Mouse (Mus musculus) frontal cortex, adult 2 months (tissue): ENCODE results near the gene Tmed10. TPM values are rescaled to one million over a fixed set of nuclear protein-coding genes. Genes with fewer than 3 reads are reported as not detected.
A peak's percentile ranks its signal among the peaks of the same experiment; 100 is the strongest.

Experiments used
- DNase-seq, 2 experiments: peaks; one replicate each; pipeline ENCODE4 v3.0.0; 2022; ENCODE audit warnings: low spot score in 1 of 2; ENCODE audit errors: extremely low spot score in 1 of 2
- polyA plus RNA-seq: library from polyadenylated mRNA; depleted of rRNA; stranded (reverse); fragments of >200 nt; gene quantifications from 2 replicates; pipeline ENCODE4 v1.2.3, GENCODE M21; 2012; rRNA removed

The Tmed10 gene
- polyA plus RNA-seq, 1 experiment, result 136 TPM

- DNase-seq, result no peak
Measured at GRCm38 (mm10) chr12:85338815-85339214, 35.8 kb downstream of the Tmed10 start.

- no peak for DNase-seq
Measured at GRCm38 (mm10) chr12:85337567-85338311, 36.9 kb downstream of the Tmed10 start.

GRCm38 (mm10) chr12:85330153-85330552 is 44.5 kb downstream of the Tmed10 start:
- DNase-seq, result no peak

GRCm38 (mm10) chr12:85308651-85309050 is 66.0 kb downstream of the Tmed10 start:
- DNase-seq, result no peak

- peak; percentile 69 to 94 for DNase-seq
Measured at GRCm38 (mm10) chr12:85305247-85305892, 69.3 kb downstream of the Tmed10 start.

- DNase-seq, result no peak
Measured at GRCm38 (mm10) chr12:85304725-85305124, 69.9 kb downstream of the Tmed10 start.

- DNase-seq, result no peak
Measured at GRCm38 (mm10) chr12:85303256-85303655, 71.4 kb downstream of the Tmed10 start.

GRCm38 (mm10) chr12:85298835-85299180 is 75.8 kb downstream of the Tmed10 start:
- no peak for DNase-seq

- DNase-seq, result no peak
Measured at GRCm38 (mm10) chr12:85298127-85298834, 76.4 kb downstream of the Tmed10 start.

GRCm38 (mm10) chr12:85297345-85297997 is 77.2 kb downstream of the Tmed10 start:
- no peak for DNase-seq

- DNase-seq, result no peak
Measured at GRCm38 (mm10) chr12:85296915-85297314, 77.7 kb downstream of the Tmed10 start.

- DNase-seq, result no peak
Measured at GRCm38 (mm10) chr12:85295506-85295905, 79.1 kb downstream of the Tmed10 start.

GRCm38 (mm10) chr12:85292906-85293305 is 81.7 kb downstream of the Tmed10 start:
- DNase-seq, result no peak

- DNase-seq, result no peak
Measured at GRCm38 (mm10) chr12:85292288-85292687, 82.4 kb downstream of the Tmed10 start.

- DNase-seq, result no peak
Measured at GRCm38 (mm10) chr12:85291541-85291940, 83.1 kb downstream of the Tmed10 start.

GRCm38 (mm10) chr12:85290633-85291032 is 84.0 kb downstream of the Tmed10 start:
- no peak for DNase-seq

Other genes starting within 250 kb of the Tmed10 start
- gene Rps6kl1, start 223.6 kb downstream of the Tmed10 start, polyA plus RNA-seq, result 35.6 and 40.1 TPM in 2 replicates
- gene Pgf, start 197.1 kb downstream of the Tmed10 start, polyA plus RNA-seq, result 3.6 and 4.0 TPM in 2 replicates
- gene Eif2b2, start 155.4 kb downstream of the Tmed10 start, polyA plus RNA-seq, result 87.8 and 91.3 TPM in 2 replicates
- 13.5 and 14.5 TPM in 2 replicates for gene Mlh3, start 104.2 kb downstream of the Tmed10 start, polyA plus RNA-seq
- gene Acyp1, start 86.4 kb downstream of the Tmed10 start, polyA plus RNA-seq, result 35.6 and 44.0 TPM in 2 replicates
- gene Zc2hc1c, start 86.3 kb downstream of the Tmed10 start, polyA plus RNA-seq, result 0.92 and 0.94 TPM in 2 replicates
- gene Nek9, start 35.5 kb downstream of the Tmed10 start, polyA plus RNA-seq, result 33.9 and 38.0 TPM in 2 replicates
- 38.0 and 106 TPM in 2 replicates for gene Fos, start 99.0 kb upstream of the Tmed10 start, polyA plus RNA-seq
- gene Jdp2, start 224.2 kb upstream of the Tmed10 start, polyA plus RNA-seq, result 45.8 and 51.8 TPM in 2 replicates